Mouse (Mus musculus) hindbrain, embryonic 10.5 days (tissue): Measurements from ENCODE around the gene Atat1. TPM values are rescaled to one million over a fixed set of nuclear protein-coding genes. Genes with fewer than 3 reads are reported as not detected.

Experiments
- DNase-seq: peaks from one replicate; pipeline ENCODE4 v3.0.0-alpha.2; 2017; ENCODE audit warnings: low spot score
- H3K27ac ChIP-seq: fragments of 300-500 bp; sonication (generic); 2 replicates; pipeline ENCODE4 v1.5.1; 2016; ENCODE audit warnings: mild to moderate bottlenecking, moderate library complexity
- H3K27me3 ChIP-seq: fragments of 300-500 bp; sonication (generic); 2 replicates; pipeline ENCODE4 v1.6.1; 2016; ENCODE audit warnings: mild to moderate bottlenecking; ENCODE audit not compliant: poor library complexity, insufficient read depth, severe bottlenecking
- H3K36me3 ChIP-seq: fragments of 300-500 bp; sonication (generic); 2 replicates; pipeline ENCODE4 v1.6.1; 2016; ENCODE audit warnings: mild to moderate bottlenecking, moderate library complexity
- H3K4me1 ChIP-seq: fragments of 300-500 bp; sonication (generic); replicated peaks from 2 replicates; pipeline ENCODE4 v1.6.1; 2016; ENCODE audit warnings: mild to moderate bottlenecking
- H3K4me3 ChIP-seq: fragments of 300-500 bp; sonication (generic); 2 replicates; pipeline ENCODE4 v1.5.1; 2016; ENCODE audit warnings: mild to moderate bottlenecking, moderate library complexity
- H3K9me3 ChIP-seq: fragments of 300-500 bp; sonication (generic); 2 replicates; pipeline ENCODE4 v1.6.1; 2016; ENCODE audit warnings: mild to moderate bottlenecking, moderate library complexity
- WGBS: fragments of 180-500 bp; shearing (Covaris S2); methylation state at CpG from one replicate; pipeline ENCODE4 v1.1.7; 2016; 5-methylcytosine and 5-hydroxymethylcytosine counted together
- polyA plus RNA-seq: library from polyadenylated mRNA; unstranded; fragments of >200 nt; fragmentation: Nextera tagmentation; extraction: Ambion mirVana; gene quantifications from 2 replicates; pipeline ENCODE4 v1.2.1, GENCODE M21; 2016

Atat1 gene
- polyA plus RNA-seq, 1 experiment from 2014 or later: 227 TPM

- DNase-seq: no peak
- WGBS: 3% methylated on average over 28 of the region's 28 CpGs
- peak overlapping the region; percentile 85 for H3K4me3 ChIP-seq
Observed at GRCm38 (mm10) chr17:35915538-35916296, 5.8 kb upstream of the Atat1 start.

GRCm38 (mm10) chr17:35914975-35915374, 5.1 kb upstream of the Atat1 start:
- Histone ChIP-seq H3K27me3 (no peaks in the 10 kb centered on the region), H3K4me1 (peaks cover 18% of the 10 kb centered on the region), H3K4me3 (peak overlapping the region; percentile 85), H3K9me3 (no peaks in the 10 kb centered on the region), H3K27ac (no peak overlapping the region), H3K36me3 (peaks cover 55% of the 10 kb centered on the region)
- WGBS: 82% methylated on average over 6 of the region's 6 CpGs
- no peak for DNase-seq

More at GRCm38 (mm10) chr17:35915538-35916296, 5.8 kb upstream of the Atat1 start:
- H3K4me1 ChIP-seq: peaks cover 23% of the 10 kb centered on the region
- H3K27ac ChIP-seq: peak overlapping the region; percentile 99
- H3K27me3 ChIP-seq: no peaks in the 10 kb centered on the region
- H3K9me3 ChIP-seq: no peaks in the 10 kb centered on the region
- H3K36me3 ChIP-seq: peaks cover 59% of the 10 kb centered on the region

- DNase-seq: no peak
- peaks cover 82% of the 10 kb centered on the region for H3K36me3 ChIP-seq
Observed at GRCm38 (mm10) chr17:35909186-35909918, 523 bp downstream of the Atat1 start.

GRCm38 (mm10) chr17:35907609-35908008, 2.3 kb downstream of the Atat1 start:
- H3K9me3 ChIP-seq: no peaks in the 10 kb centered on the region
- no peak overlapping the region for H3K27ac ChIP-seq
- no peak for DNase-seq
- peaks cover 21% of the 10 kb centered on the region for H3K4me1 ChIP-seq
- H3K36me3 ChIP-seq: peaks cover 83% of the 10 kb centered on the region
- H3K27me3 ChIP-seq: no peaks in the 10 kb centered on the region
- 89% methylated on average over 2 of the region's 2 CpGs for WGBS
- no peak overlapping the region for H3K4me3 ChIP-seq

More at GRCm38 (mm10) chr17:35909186-35909918, 523 bp downstream of the Atat1 start:
- Histone ChIP-seq H3K27me3 (no peaks in the 10 kb centered on the region), H3K4me1 (peaks cover 21% of the 10 kb centered on the region), H3K27ac (peak overlapping the region; percentile 92), H3K4me3 (peak overlapping the region; percentile 74), H3K9me3 (no peaks in the 10 kb centered on the region)
- WGBS: 24% methylated on average over 20 of the region's 20 CpGs

- H3K27me3 ChIP-seq: no peaks in the 10 kb centered on the region
- no peaks in the 10 kb centered on the region for H3K9me3 ChIP-seq
- H3K27ac ChIP-seq: no peak overlapping the region
- peaks cover 83% of the 10 kb centered on the region for H3K36me3 ChIP-seq
- H3K4me3 ChIP-seq: no peak overlapping the region
- WGBS: 95% methylated on average over 1 of the region's 1 CpGs
- DNase-seq: no peak
- peaks cover 21% of the 10 kb centered on the region for H3K4me1 ChIP-seq
Observed at GRCm38 (mm10) chr17:35905587-35905986, 4.3 kb downstream of the Atat1 start.

- no peak overlapping the region for H3K27ac ChIP-seq
- WGBS: 88% methylated on average over 4 of the region's 4 CpGs
- peaks cover 11% of the 10 kb centered on the region for H3K4me1 ChIP-seq
Observed at GRCm38 (mm10) chr17:35903992-35904355, 5.9 kb downstream of the Atat1 start.

GRCm38 (mm10) chr17:35903343-35903991, 6.4 kb downstream of the Atat1 start:
- peaks cover 100% of the 10 kb centered on the region for H3K36me3 ChIP-seq
- WGBS: 92% methylated on average over 9 of the region's 9 CpGs

More at GRCm38 (mm10) chr17:35903992-35904355, 5.9 kb downstream of the Atat1 start:
- DNase-seq: no peak
- Histone ChIP-seq H3K27me3 (no peaks in the 10 kb centered on the region), H3K9me3 (no peaks in the 10 kb centered on the region), H3K4me3 (no peak overlapping the region), H3K36me3 (peaks cover 99% of the 10 kb centered on the region)

GRCm38 (mm10) chr17:35900636-35901035, 9.2 kb downstream of the Atat1 start:
- H3K27ac ChIP-seq: no peak overlapping the region
- no peak for DNase-seq
- H3K4me3 ChIP-seq: no peak overlapping the region
- WGBS: 94% methylated on average over 3 of the region's 3 CpGs
- peaks cover 82% of the 10 kb centered on the region for H3K36me3 ChIP-seq
- no peaks in the 10 kb centered on the region for H3K9me3 ChIP-seq
- peaks cover 27% of the 10 kb centered on the region for H3K4me1 ChIP-seq
- H3K27me3 ChIP-seq: no peaks in the 10 kb centered on the region

More at GRCm38 (mm10) chr17:35903343-35903991, 6.4 kb downstream of the Atat1 start:
- Histone ChIP-seq H3K9me3 (no peaks in the 10 kb centered on the region), H3K4me3 (no peak overlapping the region), H3K27me3 (no peaks in the 10 kb centered on the region), H3K4me1 (peaks cover 6% of the 10 kb centered on the region), H3K27ac (no peak overlapping the region)
- DNase-seq: no peak

GRCm38 (mm10) chr17:35897644-35898573, 12.0 kb downstream of the Atat1 start:
- peaks cover 80% of the 10 kb centered on the region for H3K36me3 ChIP-seq
- DNase-seq: no peak
- WGBS: 45% methylated on average over 23 of the region's 23 CpGs

GRCm38 (mm10) chr17:35896781-35897643, 12.9 kb downstream of the Atat1 start, which contains the start of gene 2310061I04Rik:
TSS of gene 2310061I04Rik (minus strand) at chr17:35897431.
- under 1% methylated on average over 86 of the region's 86 CpGs for WGBS
- H3K27ac ChIP-seq: peak within 1 kb of the TSS; percentile 98
- no peaks in the 10 kb centered on the region for H3K9me3 ChIP-seq
- peak; percentile 91 for DNase-seq
- peaks cover 31% of the 10 kb centered on the region for H3K4me1 ChIP-seq
- peaks cover 80% of the 10 kb centered on the region for H3K36me3 ChIP-seq
- H3K27me3 ChIP-seq: no peaks in the 10 kb centered on the region
- H3K4me3 ChIP-seq: peak within 1 kb of the TSS; percentile 91

More at GRCm38 (mm10) chr17:35897644-35898573, 12.0 kb downstream of the Atat1 start:
- Histone ChIP-seq H3K9me3 (no peaks in the 10 kb centered on the region), H3K27me3 (no peaks in the 10 kb centered on the region), H3K4me3 (peak overlapping the region; percentile 91), H3K4me1 (peaks cover 31% of the 10 kb centered on the region), H3K27ac (peak overlapping the region; percentile 98)

GRCm38 (mm10) chr17:35887725-35888124, 22.1 kb downstream of the Atat1 start:
- WGBS: 93% methylated on average over 13 of the region's 17 CpGs
- Histone ChIP-seq H3K27me3 (no peaks in the 10 kb centered on the region), H3K36me3 (peaks cover 100% of the 10 kb centered on the region), H3K27ac (no peak overlapping the region), H3K9me3 (no peaks in the 10 kb centered on the region), H3K4me3 (no peak overlapping the region), H3K4me1 (no peaks in the 10 kb centered on the region)
- DNase-seq: no peak
